Mouse (Mus musculus): Measurements from ENCODE around the gene Sgpp2.

GRCm38 (mm10) chr1:78425793-78426700 lies 115.9 kb downstream of the Sgpp2 start:
- no peak for TF ChIP-seq CTCF (IDR thresholded peaks at IDR 0.05; ENCODE audit: low read depth)
- no peak for TF ChIP-seq EP300 (IDR thresholded peaks at IDR 0.05; ENCODE audit: low read depth)
